Mouse (Mus musculus) cerebellum, adult 9-10 months (tissue): ENCODE measurements around the gene Cacna1g.
A peak's percentile ranks its signal among the peaks of the same experiment; 100 is the strongest.

ENCODE experiments used
- DNase-seq: peaks from one replicate; pipeline ENCODE4 v3.0.0; 2022

Cacna1g gene

GRCm38 (mm10) chr11:94444829-94445228 lies 29.2 kb downstream of the Cacna1g start:
- no peak for DNase-seq

- no peak for DNase-seq
These were observed 32.2 kb downstream of the Cacna1g start for GRCm38 (mm10) chr11:94441752-94442151.

- DNase-seq = no peak
These were observed 32.9 kb downstream of the Cacna1g start for GRCm38 (mm10) chr11:94441122-94441521.

DNA sequence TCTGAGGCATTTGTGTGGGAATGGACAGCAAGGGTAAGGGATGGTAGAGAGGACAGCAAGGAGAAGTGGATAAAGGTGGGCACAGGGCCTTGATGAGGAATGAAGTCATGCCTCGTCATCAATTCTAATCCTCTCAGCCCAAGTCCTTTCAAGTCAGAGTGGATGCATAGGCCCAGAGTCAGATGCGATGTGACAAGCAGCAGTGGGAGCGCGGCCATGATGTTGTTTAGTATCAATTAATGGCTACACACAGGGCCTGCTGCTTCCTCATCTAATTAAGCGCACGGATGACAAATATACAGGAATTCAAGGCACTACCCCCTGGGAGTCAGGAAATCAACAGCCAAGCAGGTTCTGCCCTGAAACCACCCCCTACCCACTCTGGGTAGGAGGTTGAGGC lies 33.6 kb downstream of the Cacna1g start:
- no peak for DNase-seq

DNA sequence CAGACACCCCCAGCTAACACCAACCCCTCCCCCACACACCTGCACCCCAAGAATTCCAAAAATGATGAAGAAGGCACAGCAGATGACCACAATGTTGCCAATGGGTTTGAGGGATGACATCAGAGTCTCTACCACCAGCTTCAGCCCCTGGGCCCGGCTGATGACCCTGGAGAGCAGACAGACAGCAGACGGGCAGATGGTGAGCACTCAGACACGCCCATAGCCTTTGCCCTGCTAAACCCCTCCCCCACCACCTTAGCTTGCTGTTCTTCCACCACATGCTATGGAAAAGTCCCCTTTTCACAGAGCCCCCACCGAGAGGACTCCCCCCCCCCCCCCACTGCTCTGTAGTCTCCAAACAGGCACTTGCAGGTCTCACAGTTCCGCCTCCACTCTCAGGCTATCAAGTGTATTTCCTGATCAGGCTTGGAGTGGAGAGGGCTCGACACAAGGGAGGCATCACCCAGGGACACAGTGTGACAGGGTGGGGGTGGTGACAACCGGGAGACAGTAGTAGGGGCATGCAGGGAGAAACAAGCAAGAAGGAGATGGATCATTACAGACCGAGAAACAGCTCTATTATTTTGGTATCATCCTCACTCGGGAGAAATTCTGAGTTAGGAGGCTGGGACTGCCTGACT lies 44.9 kb downstream of the Cacna1g start:
- DNase-seq = no peak

GRCm38 (mm10) chr11:94428091-94428835 lies 45.7 kb downstream of the Cacna1g start:
- DNase-seq = no peak

- DNase-seq = no peak
These were observed 48.3 kb downstream of the Cacna1g start for GRCm38 (mm10) chr11:94425656-94426055.

DNA sequence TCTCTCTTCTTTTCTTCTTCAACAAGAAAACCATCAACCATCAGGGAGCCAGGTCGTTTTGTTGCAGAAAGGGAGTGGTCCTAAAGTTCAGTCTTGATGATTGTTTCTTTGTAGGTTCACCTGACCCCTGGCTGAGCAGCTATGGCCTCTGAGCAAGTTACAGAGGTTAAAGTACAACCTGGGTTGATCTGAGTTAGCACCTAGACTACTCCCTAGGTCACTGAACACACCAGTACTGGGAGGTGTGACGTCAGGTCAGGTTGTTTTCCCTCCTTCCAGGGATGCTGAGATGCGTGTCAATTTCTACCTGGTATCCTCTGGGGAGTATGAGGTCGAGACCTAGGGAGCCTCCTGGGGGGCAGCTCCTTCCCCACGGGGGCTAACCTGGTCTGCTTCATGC lies 48.8 kb downstream of the Cacna1g start:
- no peak for DNase-seq

DNA sequence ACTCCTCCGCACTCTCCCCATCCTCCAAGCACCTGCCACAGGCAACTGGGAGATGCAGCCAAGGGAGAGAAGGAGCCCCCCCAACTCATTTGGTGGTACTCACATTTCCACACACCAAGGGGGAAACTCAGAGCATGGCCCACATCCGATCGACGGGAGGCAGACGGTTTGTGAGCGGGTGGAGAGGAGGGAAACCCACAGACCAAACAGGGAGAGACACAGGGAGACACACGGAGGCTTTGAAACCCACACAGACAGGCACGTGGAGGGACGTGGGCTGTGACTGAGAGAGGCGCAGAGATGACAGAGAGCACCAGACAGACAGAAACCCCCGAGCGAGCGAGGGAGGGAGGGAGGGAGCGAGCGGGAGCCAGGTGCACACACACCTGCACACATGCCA lies 49.6 kb downstream of the Cacna1g start:
- DNase-seq = no peak

- DNase-seq = peak; percentile 69
These were observed 50.1 kb downstream of the Cacna1g start for GRCm38 (mm10) chr11:94423855-94424254.

DNA sequence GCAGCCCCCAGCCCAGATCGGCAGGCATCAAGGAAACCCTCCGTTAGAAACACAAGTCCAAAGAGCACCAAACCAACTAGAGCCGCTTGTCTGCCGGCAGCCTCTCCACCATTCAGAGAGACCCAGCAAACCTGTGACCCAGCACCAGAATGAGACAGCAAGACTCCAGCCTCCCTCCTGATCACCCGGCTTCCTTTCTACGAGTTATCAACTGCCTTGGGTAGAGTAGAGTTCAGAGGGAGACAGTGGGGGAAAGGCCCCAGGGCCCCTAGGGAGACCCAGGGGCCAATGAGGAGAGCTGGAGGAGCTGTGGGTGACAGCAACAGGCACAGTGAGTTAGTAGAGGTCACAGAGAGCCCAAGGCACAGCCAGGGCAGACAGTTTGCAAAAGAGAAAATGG lies 53.0 kb downstream of the Cacna1g start:
- DNase-seq = no peak

GRCm38 (mm10) chr11:94420325-94420724 lies 53.7 kb downstream of the Cacna1g start:
- peak; percentile 57 for DNase-seq

GRCm38 (mm10) chr11:94419004-94419727 lies 54.8 kb downstream of the Cacna1g start:
- DNase-seq = peak; percentile 61

DNA sequence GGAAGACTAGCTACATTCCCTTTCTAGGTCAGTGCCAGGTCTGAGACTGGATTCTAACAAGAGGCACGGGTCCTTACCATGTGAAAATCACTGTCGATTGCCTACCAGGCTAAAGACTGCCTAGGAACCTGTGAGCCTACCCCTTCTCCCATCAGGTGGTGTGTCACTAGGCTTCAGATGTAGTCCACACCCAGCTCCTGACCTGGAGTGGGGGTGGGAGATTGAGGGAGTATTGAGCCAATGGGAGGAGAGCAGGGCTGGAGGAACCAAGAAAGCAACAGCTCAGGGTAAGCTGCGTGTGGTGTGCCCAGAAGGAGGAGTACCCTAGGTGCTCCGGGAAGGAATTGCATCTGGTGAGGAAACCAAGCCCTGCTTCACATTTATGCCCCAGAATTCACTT lies 60.0 kb downstream of the Cacna1g start:
- DNase-seq = no peak

DNA sequence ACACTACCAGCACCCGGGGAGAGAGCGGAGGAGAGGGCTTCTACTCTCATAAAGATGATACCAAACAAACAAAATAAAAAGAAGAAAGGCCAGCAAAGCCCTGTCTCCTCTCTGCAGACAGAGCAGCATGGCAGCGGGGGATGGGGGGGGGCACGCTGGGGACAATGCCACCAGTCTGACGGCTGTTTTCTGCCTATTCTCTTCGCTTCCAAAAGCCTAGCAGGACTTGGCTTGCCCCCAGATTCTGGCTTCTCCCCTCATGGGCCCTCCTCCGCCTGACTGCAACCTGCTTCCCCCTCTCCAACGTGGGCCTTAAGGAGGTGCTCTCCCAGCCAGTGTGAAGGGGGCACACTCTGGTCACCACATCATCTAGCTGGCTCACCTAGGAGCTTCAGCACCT lies 60.5 kb downstream of the Cacna1g start:
- peak; percentile 74 for DNase-seq

- no peak for DNase-seq
These were observed 61.0 kb downstream of the Cacna1g start for GRCm38 (mm10) chr11:94412998-94413469.

DNA sequence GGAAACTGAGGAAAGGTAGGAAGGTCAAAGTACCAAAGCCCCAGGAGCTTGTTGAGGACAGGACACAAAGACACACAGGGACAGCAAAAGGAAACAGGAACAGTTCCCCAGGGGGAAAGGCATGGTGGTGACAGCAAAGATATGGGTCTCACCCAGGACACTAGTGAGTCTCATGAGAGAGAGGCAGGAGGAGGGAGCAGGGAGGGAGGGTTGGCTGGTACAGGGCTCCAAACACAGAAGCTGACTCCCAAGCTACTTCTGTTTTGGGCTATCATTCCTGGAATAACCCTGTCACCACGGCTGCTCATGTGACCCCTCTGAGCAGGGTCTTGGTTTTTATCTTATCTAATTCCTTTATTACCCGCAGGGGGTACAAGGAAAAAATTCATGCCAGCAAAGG lies 61.4 kb downstream of the Cacna1g start:
- DNase-seq = no peak

GRCm38 (mm10) chr11:94407803-94408321 lies 66.1 kb downstream of the Cacna1g start:
- no peak for DNase-seq

GRCm38 (mm10) chr11:94405348-94405747 lies 68.7 kb downstream of the Cacna1g start:
- DNase-seq = no peak

- peak; percentile 93 for DNase-seq
These were observed 69.2 kb downstream of the Cacna1g start for GRCm38 (mm10) chr11:94404641-94405260.

DNA sequence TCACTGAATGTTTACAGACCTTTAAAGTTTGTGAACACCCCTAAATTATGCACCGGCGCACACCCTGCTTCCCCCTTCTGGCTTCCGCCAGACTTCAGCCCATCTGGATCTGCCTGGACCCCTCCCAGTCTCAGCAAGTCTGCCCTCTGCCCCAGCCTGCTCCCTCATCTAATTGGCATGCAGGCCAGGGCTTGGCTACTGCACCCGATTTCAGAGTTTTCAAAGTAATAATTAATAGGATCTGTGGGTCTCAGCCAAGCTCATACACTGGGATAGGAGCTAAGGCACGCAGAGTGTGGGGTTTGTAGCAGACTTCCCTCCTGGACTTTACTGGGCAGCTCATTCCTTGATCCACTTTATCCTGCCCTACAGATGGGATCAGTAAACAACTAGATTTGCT lies 69.8 kb downstream of the Cacna1g start:
- DNase-seq = no peak

GRCm38 (mm10) chr11:94403757-94404156 lies 70.2 kb downstream of the Cacna1g start:
- DNase-seq = no peak

DNA sequence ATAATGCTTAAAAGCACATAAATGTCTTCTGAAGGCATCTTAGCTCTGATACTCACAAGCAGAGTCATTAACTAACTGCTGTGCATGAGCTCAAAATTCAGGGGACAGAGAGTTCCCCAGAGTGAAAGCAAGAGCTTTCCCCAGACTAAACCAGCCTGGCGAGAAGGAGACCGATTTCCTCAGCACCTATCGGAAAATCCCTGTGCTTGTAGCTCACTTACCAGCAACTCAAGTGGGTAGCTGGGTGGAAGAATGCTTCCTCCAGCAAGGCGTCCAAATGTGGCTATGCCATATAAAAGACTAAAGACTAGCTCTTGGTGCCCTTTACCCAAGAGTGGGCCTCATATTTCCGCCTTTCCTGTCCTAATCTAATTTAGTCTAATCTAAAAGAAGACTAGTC lies 71.3 kb downstream of the Cacna1g start:
- no peak for DNase-seq
